Mouse (Mus musculus): ENCODE data around the gene Slc9a9. TPM values are rescaled to one million over a fixed set of nuclear protein-coding genes. Genes with fewer than 3 reads are reported as not detected.

Gene Slc9a9
- polyA plus RNA-seq, 1 experiment from 2014 or later: 4.8 TPM

GRCm38 (mm10) chr9:94656265-94656664 lies 13.4 kb upstream of the Slc9a9 start:
- H3K27me3 ChIP-seq: no peaks in the 10 kb centered on the region
- no peaks in the 10 kb centered on the region for H3K36me3 ChIP-seq
- H3K9ac ChIP-seq: no peak overlapping the region
- ATAC-seq (ENCODE audit: insufficient number of reproducible peaks, insufficient read depth, low FRiP score, low TSS enrichment): no peak
- no peaks in the 10 kb centered on the region; the same call in 1 of the 2 replicates for H3K9me3 ChIP-seq
- H3K4me1 ChIP-seq: no peaks in the 10 kb centered on the region
- no peak overlapping the region for H3K4me3 ChIP-seq
- WGBS: 77% methylated on average over 4 of the region's 4 CpGs
- no peak overlapping the region for H3K4me2 ChIP-seq (replicated peaks)
- H3K27ac ChIP-seq: no peak overlapping the region

GRCm38 (mm10) chr9:94659401-94660152 lies 10.1 kb upstream of the Slc9a9 start:
- no peak for ATAC-seq (ENCODE audit: insufficient number of reproducible peaks, insufficient read depth, low FRiP score, low TSS enrichment)
- no peak overlapping the region for H3K9ac ChIP-seq
- WGBS: 66% methylated on average over 3 of the region's 3 CpGs

GRCm38 (mm10) chr9:94661768-94662167 lies 7.9 kb upstream of the Slc9a9 start:
- H3K9me3 ChIP-seq: no peaks in the 10 kb centered on the region
- no peak overlapping the region for H3K9ac ChIP-seq
- WGBS: 5% methylated on average over 2 of the region's 2 CpGs
- H3K4me3 ChIP-seq: no peak overlapping the region
- H3K4me2 ChIP-seq (replicated peaks): no peak overlapping the region
- H3K27ac ChIP-seq: no peak overlapping the region
- no peaks in the 10 kb centered on the region for H3K4me1 ChIP-seq
- no peaks in the 10 kb centered on the region for H3K36me3 ChIP-seq
- no peak for ATAC-seq (ENCODE audit: insufficient number of reproducible peaks, insufficient read depth, low FRiP score, low TSS enrichment)
- no peaks in the 10 kb centered on the region for H3K27me3 ChIP-seq

More at GRCm38 (mm10) chr9:94659401-94660152, 10.1 kb upstream of the Slc9a9 start:
- no peak overlapping the region for H3K4me3 ChIP-seq
- no peaks in the 10 kb centered on the region for H3K27me3 ChIP-seq
- no peaks in the 10 kb centered on the region; the same call in 1 of the 2 replicates for H3K9me3 ChIP-seq
- H3K4me2 ChIP-seq (replicated peaks): no peak overlapping the region
- H3K36me3 ChIP-seq: no peaks in the 10 kb centered on the region
- no peak overlapping the region for H3K27ac ChIP-seq
- no peaks in the 10 kb centered on the region for H3K4me1 ChIP-seq

GRCm38 (mm10) chr9:94665248-94665647 lies 4.5 kb upstream of the Slc9a9 start:
- Histone ChIP-seq H3K36me3 (no peaks in the 10 kb centered on the region), H3K4me3 (no peak overlapping the region), H3K9ac (no peak overlapping the region), H3K9me3 (no peaks in the 10 kb centered on the region), H3K27ac (no peak overlapping the region), H3K27me3 (no peaks in the 10 kb centered on the region), H3K4me1 (no peaks in the 10 kb centered on the region; the same call in 1 of the 2 replicates), H3K4me2 (replicated peaks) (no peak overlapping the region)
- no peak for ATAC-seq (ENCODE audit: insufficient number of reproducible peaks, insufficient read depth, low FRiP score, low TSS enrichment)
- 78% methylated on average over 4 of the region's 4 CpGs for whole genome bisulfite sequencing

GRCm38 (mm10) chr9:94668589-94668988 lies 1.1 kb upstream of the Slc9a9 start:
- 52% methylated on average over 7 of the region's 7 CpGs for WGBS
- no peaks in the 10 kb centered on the region for H3K36me3 ChIP-seq
- ATAC-seq (ENCODE audit: insufficient number of reproducible peaks, insufficient read depth, low FRiP score, low TSS enrichment): no peak
- no peaks in the 10 kb centered on the region; the same call in 1 of the 2 replicates for H3K4me1 ChIP-seq
- no peaks in the 10 kb centered on the region for H3K9me3 ChIP-seq
- no peak overlapping the region for H3K4me3 ChIP-seq
- H3K27ac ChIP-seq: 0 out of 2 replicates have a peak overlapping the region, but pooled peaks have one; percentile 7
- H3K9ac ChIP-seq: no peak overlapping the region
- no peak overlapping the region for H3K4me2 ChIP-seq (replicated peaks)
- no peaks in the 10 kb centered on the region for H3K27me3 ChIP-seq

DNA sequence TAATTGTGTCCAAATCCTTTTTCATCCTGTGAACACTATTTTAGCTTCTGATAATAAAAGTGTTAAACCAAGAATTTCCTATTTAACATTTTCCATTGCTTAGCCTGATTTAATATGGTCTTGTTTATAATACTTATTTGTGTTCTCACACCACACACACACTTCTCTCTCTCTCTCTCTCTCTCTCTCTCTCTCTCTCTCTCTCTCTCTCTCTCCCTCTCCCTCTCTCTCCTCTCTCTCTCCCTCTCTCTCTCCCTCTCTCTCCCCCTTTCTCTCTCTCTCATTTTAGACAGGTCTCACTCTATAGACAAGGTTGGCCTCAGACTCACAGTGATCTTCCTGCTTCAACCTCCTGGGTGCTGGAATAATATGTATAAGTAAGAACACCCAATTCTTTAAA lies 995 bp downstream of the Slc9a9 start:
- Histone ChIP-seq H3K4me1 (no peaks in the 10 kb centered on the region; the same call in 1 of the 2 replicates), H3K36me3 (no peaks in the 10 kb centered on the region), H3K4me3 (peak overlapping the region; percentile 42), H3K27ac (no peak overlapping the region), H3K9me3 (no peaks in the 10 kb centered on the region), H3K27me3 (no peaks in the 10 kb centered on the region), H3K9ac (no peak overlapping the region), H3K4me2 (replicated peaks) (peak overlapping the region; percentile 65)
- no peak for ATAC-seq (ENCODE audit: insufficient number of reproducible peaks, insufficient read depth, low FRiP score, low TSS enrichment)

- no peaks in the 10 kb centered on the region for H3K9me3 ChIP-seq
These were observed 5.0 kb downstream of the Slc9a9 start for GRCm38 (mm10) chr9:94674704-94675103.

GRCm38 (mm10) chr9:94678021-94678655 lies 8.4 kb downstream of the Slc9a9 start:
- Histone ChIP-seq H3K4me1 (no peaks in the 10 kb centered on the region), H3K9ac (no peak overlapping the region), H3K27me3 (no peaks in the 10 kb centered on the region), H3K27ac (no peak overlapping the region), H3K9me3 (no peaks in the 10 kb centered on the region), H3K36me3 (no peaks in the 10 kb centered on the region), H3K4me3 (no peak overlapping the region), H3K4me2 (replicated peaks) (no peak overlapping the region)
- no peak for ATAC-seq (ENCODE audit: insufficient number of reproducible peaks, insufficient read depth, low FRiP score, low TSS enrichment)
- 76% methylated on average over 3 of the region's 3 CpGs for WGBS

More at GRCm38 (mm10) chr9:94674704-94675103, 5.0 kb downstream of the Slc9a9 start:
- ATAC-seq (ENCODE audit: insufficient number of reproducible peaks, insufficient read depth, low FRiP score, low TSS enrichment): no peak
- Histone ChIP-seq H3K4me1 (no peaks in the 10 kb centered on the region), H3K9ac (no peak overlapping the region), H3K4me2 (replicated peaks) (no peak overlapping the region), H3K4me3 (no peak overlapping the region), H3K27ac (no peak overlapping the region), H3K27me3 (no peaks in the 10 kb centered on the region), H3K36me3 (no peaks in the 10 kb centered on the region)
- 94% methylated on average over 1 of the region's 1 CpGs for WGBS

DNA sequence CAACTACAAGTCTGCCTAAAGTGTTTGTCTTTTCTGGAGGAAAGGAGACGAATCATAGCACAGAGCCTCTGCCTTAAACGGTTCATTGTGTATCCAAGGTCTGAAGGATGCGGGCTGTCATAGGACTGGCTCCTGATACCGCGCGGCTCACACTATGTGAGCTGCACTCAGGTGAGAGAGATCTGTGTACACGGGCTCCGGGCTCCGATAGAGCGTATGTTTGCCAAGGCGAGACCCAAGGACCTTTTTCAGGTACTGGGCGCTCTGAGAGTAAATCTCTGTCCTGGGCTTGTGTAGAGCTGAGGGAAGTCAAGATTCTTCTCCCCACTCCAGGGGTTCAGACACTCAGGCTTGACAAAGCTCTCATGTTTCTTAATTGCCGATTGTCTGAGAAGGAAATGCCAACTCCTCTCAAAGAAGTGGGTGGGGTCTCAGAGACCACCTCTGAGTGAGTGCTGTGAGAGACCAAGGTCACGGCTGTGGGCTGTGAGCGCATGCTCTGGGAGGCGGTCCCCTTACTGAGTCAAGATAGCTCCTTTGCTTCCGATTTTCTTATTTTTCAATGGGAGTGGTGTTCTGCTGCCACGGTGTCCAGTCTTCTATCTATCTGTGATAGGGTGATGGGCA lies 10.9 kb downstream of the Slc9a9 start:
- Histone ChIP-seq H3K4me1 (no peaks in the 10 kb centered on the region), H3K27me3 (no peaks in the 10 kb centered on the region), H3K36me3 (no peaks in the 10 kb centered on the region), H3K9ac (no peak overlapping the region), H3K4me3 (no peak overlapping the region), H3K27ac (no peak overlapping the region), H3K9me3 (no peaks in the 10 kb centered on the region), H3K4me2 (replicated peaks) (no peak overlapping the region)
- 81% methylated on average over 18 of the region's 18 CpGs for WGBS
- ATAC-seq (ENCODE audit: insufficient number of reproducible peaks, insufficient read depth, low FRiP score, low TSS enrichment): no peak

- H3K9ac ChIP-seq: no peak overlapping the region
- ATAC-seq (ENCODE audit: insufficient number of reproducible peaks, insufficient read depth, low FRiP score, low TSS enrichment): no peak
- 89% methylated on average over 8 of the region's 8 CpGs for WGBS
These were observed 11.4 kb downstream of the Slc9a9 start for GRCm38 (mm10) chr9:94681095-94681487.

GRCm38 (mm10) chr9:94682260-94682659 lies 12.6 kb downstream of the Slc9a9 start:
- no peak for ATAC-seq (ENCODE audit: insufficient number of reproducible peaks, insufficient read depth, low FRiP score, low TSS enrichment)
- no peak overlapping the region for H3K9ac ChIP-seq
- WGBS: 81% methylated on average over 2 of the region's 2 CpGs

More at GRCm38 (mm10) chr9:94681095-94681487, 11.4 kb downstream of the Slc9a9 start:
- no peak overlapping the region for H3K4me3 ChIP-seq
- no peak overlapping the region for H3K27ac ChIP-seq
- H3K9me3 ChIP-seq: no peaks in the 10 kb centered on the region
- no peaks in the 10 kb centered on the region for H3K36me3 ChIP-seq
- no peaks in the 10 kb centered on the region for H3K4me1 ChIP-seq
- H3K4me2 ChIP-seq (replicated peaks): no peak overlapping the region
- no peaks in the 10 kb centered on the region for H3K27me3 ChIP-seq

DNA sequence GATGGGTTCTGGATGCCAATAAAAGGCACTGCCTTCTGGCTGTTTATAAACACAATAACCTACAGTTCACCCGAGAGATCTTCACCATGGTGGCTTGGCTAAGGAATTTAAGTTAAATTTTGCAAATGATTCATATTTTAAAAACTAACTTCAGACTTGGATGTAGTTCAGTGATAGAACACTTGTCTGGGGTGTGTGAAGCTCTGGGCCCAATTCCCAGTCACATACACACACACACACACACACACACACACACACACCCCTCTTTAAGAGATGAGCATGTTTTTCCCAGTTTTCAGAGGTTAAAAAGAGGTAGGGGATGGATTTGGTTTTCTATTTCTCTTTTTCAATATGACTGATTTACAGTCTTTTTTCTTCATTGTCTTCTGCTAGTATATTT lies 15.9 kb downstream of the Slc9a9 start:
- ATAC-seq (ENCODE audit: insufficient number of reproducible peaks, insufficient read depth, low FRiP score, low TSS enrichment): no peak
- Histone ChIP-seq H3K36me3 (no peaks in the 10 kb centered on the region), H3K9ac (no peak overlapping the region), H3K27me3 (no peaks in the 10 kb centered on the region), H3K4me1 (no peaks in the 10 kb centered on the region), H3K27ac (no peak overlapping the region), H3K9me3 (no peaks in the 10 kb centered on the region), H3K4me3 (no peak overlapping the region), H3K4me2 (replicated peaks) (no peak overlapping the region)
- WGBS: 79% methylated on average over 1 of the region's 1 CpGs

More at GRCm38 (mm10) chr9:94682260-94682659, 12.6 kb downstream of the Slc9a9 start:
- no peak overlapping the region for H3K4me3 ChIP-seq
- H3K4me2 ChIP-seq (replicated peaks): no peak overlapping the region
- H3K27ac ChIP-seq: no peak overlapping the region
- no peaks in the 10 kb centered on the region for H3K36me3 ChIP-seq
- no peaks in the 10 kb centered on the region for H3K27me3 ChIP-seq
- H3K9me3 ChIP-seq: no peaks in the 10 kb centered on the region
- no peaks in the 10 kb centered on the region for H3K4me1 ChIP-seq
